Mouse (Mus musculus) G1E (cell line): ENCODE measurements around the gene L3mbtl4. TPM values are rescaled to one million over a fixed set of nuclear protein-coding genes. Genes with fewer than 3 reads are reported as not detected.

Experiments
- ATAC-seq: 2 replicates; pipeline ENCODE4 v1.8.0; 2016; ENCODE audit warnings: mild to moderate bottlenecking; ENCODE audit not compliant: insufficient number of reproducible peaks, poor library complexity, low FRiP score, severe bottlenecking; ENCODE audit errors: extremely low read depth
- DNase-seq: peaks from one replicate; pipeline ENCODE4 v3.0.0; 2012; ENCODE audit warnings: low spot score
- H3K27me3 ChIP-seq: 2 replicates; pipeline ENCODE4 v1.6.1; 2012; ENCODE audit warnings: mild to moderate bottlenecking, low read length, inconsistent platforms; ENCODE audit not compliant: insufficient read depth
- H3K36me3 ChIP-seq: replicated peaks from 2 replicates; pipeline ENCODE3; 2012; ENCODE audit warnings: mild to moderate bottlenecking, inconsistent platforms
- H3K4me1 ChIP-seq: 2 replicates; pipeline ENCODE4 v1.6.1; 2012; ENCODE audit warnings: low read depth, low read length, inconsistent platforms, mixed read lengths; ENCODE audit not compliant: insufficient read depth
- H3K4me3 ChIP-seq: 2 replicates; pipeline ENCODE4 v1.5.1; 2012; ENCODE audit warnings: low read depth, mild to moderate bottlenecking, inconsistent platforms, low read length, moderate library complexity, mixed read lengths
- H3K9me3 ChIP-seq: replicated peaks from 2 replicates; pipeline ENCODE4 v1.6.1; 2012; ENCODE audit warnings: inconsistent platforms
- CTCF ChIP-seq: IDR thresholded peaks from 2 replicates; pipeline ENCODE4 v1.5.1; 2012; ENCODE audit warnings: low read depth, low read length, inconsistent platforms, mixed read lengths
- GATA1 ChIP-seq: IDR thresholded peaks from 2 replicates; pipeline ENCODE4 v1.6.1; 2012; ENCODE audit warnings: borderline replicate concordance, low read length, inconsistent platforms, mixed read lengths
- GATA2 ChIP-seq: IDR thresholded peaks from 2 replicates; pipeline ENCODE4 v1.6.1; 2012; ENCODE audit warnings: low read depth, low read length, inconsistent platforms, borderline replicate concordance
- POLR2AphosphoS5 ChIP-seq: IDR thresholded peaks from 2 replicates; pipeline ENCODE4 v1.6.1; 2012; ENCODE audit warnings: low read depth, low read length, inconsistent platforms; ENCODE audit not compliant: insufficient replicate concordance
- TAL1 ChIP-seq: conservative IDR thresholded peaks from 2 replicates; pipeline ENCODE4 v1.6.1; 2012; ENCODE audit warnings: low read depth, low read length, inconsistent platforms, mixed read lengths
- polyA plus RNA-seq: library from polyadenylated mRNA; stranded (reverse); fragments of >175 nt; gene quantifications from 2 replicates; pipeline ENCODE4 v1.2.3, GENCODE M21; 2012
- total RNA-seq, 2 experiments: library from RNA; stranded (forward) in 1 of 2; stranded (reverse) in 1 of 2; fragments of 200-1000 nt in 1 of 2; fragments of >200 nt in 1 of 2; fragmentation: Nextera tagmentation in 1 of 2; gene quantifications; 2 replicates each; pipeline ENCODE4 v1.2.3; 2014 to 2017

L3mbtl4 gene
- total and polyA plus RNA-seq, 3 experiments: 0.33 TPM; not detected in 2

DNA sequence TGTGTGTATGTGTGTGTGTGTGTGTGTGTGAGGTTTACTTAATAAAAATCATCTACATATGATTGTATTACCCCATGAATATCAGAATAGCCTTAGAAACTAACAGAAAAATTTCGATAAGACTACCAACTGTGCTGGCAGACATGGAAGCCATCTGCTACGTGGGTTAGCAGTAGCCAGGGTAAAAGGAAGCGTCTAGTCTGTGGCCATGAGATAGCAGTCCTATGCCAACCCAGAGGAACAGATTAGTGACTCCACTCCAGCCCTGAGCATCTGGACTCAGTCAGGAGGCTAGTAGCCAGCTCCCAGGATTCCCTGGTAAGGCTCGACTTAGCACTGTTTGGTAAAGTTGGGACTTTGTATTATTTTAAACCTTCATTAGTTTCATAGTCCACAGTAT lies 329.1 kb downstream of the L3mbtl4 start:
- no peak overlapping the region for H3K4me3 ChIP-seq

DNA sequence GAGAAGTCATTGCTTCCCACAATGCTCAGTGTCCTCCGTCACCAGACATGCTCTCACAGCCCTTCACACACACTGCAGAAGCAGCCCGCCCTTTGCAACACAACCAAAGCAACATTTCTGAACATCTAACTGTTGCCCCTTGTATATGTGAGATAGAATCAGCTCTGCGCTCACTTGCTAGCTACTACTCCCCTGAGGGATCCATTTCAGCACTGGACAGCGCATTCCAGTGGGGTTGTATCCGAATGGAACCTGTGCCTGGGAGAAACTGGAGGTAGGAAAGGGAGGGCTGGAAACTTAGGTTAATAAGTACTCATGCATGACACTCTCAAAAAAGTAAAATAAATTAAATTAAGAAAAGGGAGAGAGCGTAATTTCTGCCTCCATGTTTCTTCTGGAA lies 334.1 kb downstream of the L3mbtl4 start:
- no peak for ATAC-seq
- peaks cover 28% of the 10 kb centered on the region for H3K9me3 ChIP-seq
- TF ChIP-seq GATA2 (no peak), POLR2AphosphoS5 (no peak)

More for the DNA sequence above, 329.1 kb downstream of the L3mbtl4 start:
- ATAC-seq: no peak
- Histone ChIP-seq H3K36me3 (no peaks in the 10 kb centered on the region), H3K27me3 (no peaks in the 10 kb centered on the region), H3K4me1 (no peaks in the 10 kb centered on the region), H3K9me3 (peaks cover 21% of the 10 kb centered on the region)
- DNase-seq: no peak
- no peak for TF ChIP-seq GATA1
- no peak for TF ChIP-seq TAL1
- TF ChIP-seq POLR2AphosphoS5: no peak
- no peak for TF ChIP-seq CTCF
- no peak for TF ChIP-seq GATA2

DNA sequence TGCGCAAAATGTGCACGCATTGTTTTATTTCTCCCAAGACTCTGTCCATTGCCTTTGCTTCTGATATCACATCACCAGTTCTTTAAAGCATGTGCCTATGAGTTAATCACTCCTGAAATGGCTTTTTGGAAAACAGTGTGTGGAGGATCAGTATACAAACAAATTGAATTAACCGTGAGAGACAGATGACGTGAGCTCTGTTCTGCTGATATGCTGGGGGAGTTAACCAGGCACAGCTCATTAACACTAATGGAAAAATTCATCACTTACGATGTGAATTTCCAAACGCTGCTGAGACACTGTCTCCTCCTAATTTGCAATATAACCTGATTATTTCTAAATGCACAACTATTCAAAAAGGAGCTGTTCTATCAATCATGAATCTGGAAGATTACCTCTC lies 337.6 kb downstream of the L3mbtl4 start:
- H3K27me3 ChIP-seq: no peaks in the 10 kb centered on the region
- TF ChIP-seq CTCF: no peak
- no peak for TF ChIP-seq GATA1
- no peak for TF ChIP-seq POLR2AphosphoS5
- no peak for TF ChIP-seq GATA2
- no peak for TF ChIP-seq TAL1
- H3K4me3 ChIP-seq: no peak overlapping the region
- no peak for DNase-seq
- peaks cover 18% of the 10 kb centered on the region for H3K9me3 ChIP-seq
- ATAC-seq: no peak
- H3K36me3 ChIP-seq: no peaks in the 10 kb centered on the region
- no peaks in the 10 kb centered on the region for H3K4me1 ChIP-seq

More for the DNA sequence above, 334.1 kb downstream of the L3mbtl4 start:
- Histone ChIP-seq H3K27me3 (no peaks in the 10 kb centered on the region), H3K36me3 (no peaks in the 10 kb centered on the region), H3K4me1 (no peaks in the 10 kb centered on the region), H3K4me3 (no peak overlapping the region)
- DNase-seq: no peak

DNA sequence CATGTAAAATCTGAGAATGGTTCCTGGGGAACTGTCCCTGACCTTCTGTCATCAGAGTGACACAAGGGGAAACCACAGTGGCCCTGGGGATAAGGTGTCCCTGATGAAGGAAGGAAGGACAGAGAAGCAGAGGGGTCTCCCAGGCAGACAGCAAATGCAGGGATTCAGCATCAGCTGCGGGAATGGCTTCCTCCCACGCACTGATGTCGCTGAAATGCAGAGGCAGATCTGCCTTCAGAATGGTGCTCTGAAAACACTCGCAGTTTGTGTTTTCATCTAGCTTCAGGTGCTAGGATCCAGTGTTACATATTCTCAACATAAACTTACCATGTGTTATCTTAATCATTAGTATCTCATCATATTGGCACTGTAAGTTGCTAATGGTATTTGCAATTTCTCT lies 351.7 kb downstream of the L3mbtl4 start:
- ATAC-seq (no peak), DNase-seq (no peak)
- no peak for TF ChIP-seq POLR2AphosphoS5
- no peak for TF ChIP-seq GATA2
- no peak for TF ChIP-seq TAL1
- TF ChIP-seq CTCF: no peak
- TF ChIP-seq GATA1: no peak
- Histone ChIP-seq H3K4me3 (no peak overlapping the region), H3K4me1 (no peaks in the 10 kb centered on the region), H3K36me3 (no peaks in the 10 kb centered on the region), H3K27me3 (no peaks in the 10 kb centered on the region), H3K9me3 (peaks cover 39% of the 10 kb centered on the region)

DNA sequence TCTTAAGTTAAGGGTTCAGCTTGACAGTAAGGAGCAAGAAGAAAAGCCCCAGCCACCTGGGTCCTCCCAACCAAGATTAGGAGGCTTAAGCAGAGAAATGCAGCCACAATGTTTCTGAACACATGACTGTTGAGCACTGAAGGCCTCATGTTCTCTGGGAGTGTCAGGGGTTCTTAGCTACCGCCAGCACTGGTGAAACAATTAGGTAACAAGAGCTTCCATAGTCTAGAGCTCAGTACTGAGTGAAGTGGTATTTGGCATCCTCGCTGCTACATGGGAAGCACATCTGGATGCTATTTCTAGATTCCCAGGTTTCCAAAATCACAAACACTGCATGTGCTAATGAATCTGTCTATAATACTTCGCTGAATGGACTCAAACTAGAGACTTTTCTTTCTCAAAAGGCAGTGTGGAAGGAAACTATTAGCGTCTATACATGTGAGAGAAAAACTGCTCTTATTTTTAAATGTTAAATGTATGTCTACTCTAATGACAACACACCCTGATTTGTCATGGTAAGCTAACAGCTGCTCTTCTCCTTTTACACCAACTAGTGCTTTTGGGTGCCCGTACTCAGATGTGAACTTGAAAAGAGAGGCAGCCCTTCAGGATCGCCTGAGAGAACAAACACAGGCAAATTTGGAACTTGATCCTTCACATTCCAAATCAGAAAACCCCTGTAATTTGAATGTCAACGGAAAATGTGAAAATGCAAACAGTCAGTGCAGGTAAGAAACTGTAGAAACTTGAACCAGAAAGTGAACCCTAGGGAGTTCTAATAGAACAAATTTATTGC lies 356.2 kb downstream of the L3mbtl4 start:
- no peak for DNase-seq
- Histone ChIP-seq H3K4me3 (no peak overlapping the region), H3K9me3 (peaks cover 26% of the 10 kb centered on the region), H3K27me3 (no peaks in the 10 kb centered on the region), H3K36me3 (no peaks in the 10 kb centered on the region), H3K4me1 (no peaks in the 10 kb centered on the region)
- ATAC-seq: no peak
- TF ChIP-seq POLR2AphosphoS5 (no peak), GATA2 (no peak), CTCF (no peak), GATA1 (no peak), TAL1 (no peak)

DNA sequence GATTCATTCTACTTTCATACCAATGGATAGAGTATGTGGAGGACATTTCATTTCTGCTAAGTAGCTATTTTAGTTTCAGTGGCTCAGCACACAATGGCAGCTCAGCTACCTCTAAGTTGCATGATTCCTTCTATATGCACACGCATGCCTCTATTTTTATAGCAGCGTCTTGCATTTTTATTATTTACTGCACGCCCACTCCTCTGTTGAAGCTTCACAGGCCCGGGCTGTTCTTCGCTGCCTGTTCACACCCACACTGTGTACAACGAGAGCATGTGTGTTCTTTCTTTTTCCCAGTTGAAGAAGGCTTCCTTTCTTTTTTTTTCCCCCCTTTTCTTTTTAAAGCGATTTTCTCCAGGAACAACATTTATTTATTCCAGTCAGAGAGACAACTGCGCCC lies 357.8 kb downstream of the L3mbtl4 start:
- ATAC-seq: no peak
- Histone ChIP-seq H3K9me3 (peaks cover 26% of the 10 kb centered on the region), H3K36me3 (no peaks in the 10 kb centered on the region), H3K27me3 (no peaks in the 10 kb centered on the region), H3K4me3 (no peak overlapping the region), H3K4me1 (no peaks in the 10 kb centered on the region)
- TF ChIP-seq POLR2AphosphoS5 (no peak), GATA2 (no peak), GATA1 (no peak), TAL1 (no peak), CTCF (no peak)
- no peak for DNase-seq
